Mouse (Mus musculus) heart, embryonic 12.5 days (tissue): ENCODE data around the gene Tmf1. TPM values are rescaled to one million over a fixed set of nuclear protein-coding genes. Genes with fewer than 3 reads are reported as not detected.

ENCODE experiments used
- ATAC-seq: fragments of 200-750 bp; cut with Nextera tagmentation; 2 replicates; pipeline ENCODE4 v1.8.0; 2017; ENCODE audit warnings: moderate TSS enrichment, moderate library complexity; ENCODE audit not compliant: insufficient number of reproducible peaks, low FRiP score
- H3K27ac ChIP-seq: fragments of 300-500 bp; sonication (generic); 2 replicates; pipeline ENCODE4 v1.5.1; 2016; ENCODE audit warnings: mild to moderate bottlenecking, moderate library complexity; ENCODE audit not compliant: poor library complexity, severe bottlenecking
- H3K27me3 ChIP-seq: fragments of 300-500 bp; sonication (generic); replicated peaks from 2 replicates; pipeline ENCODE4 v1.6.1; 2016; ENCODE audit warnings: mild to moderate bottlenecking, moderate library complexity
- H3K36me3 ChIP-seq: fragments of 300-500 bp; sonication (generic); 2 replicates; pipeline ENCODE4 v1.6.1; 2016; ENCODE audit warnings: mild to moderate bottlenecking, moderate library complexity
- H3K4me1 ChIP-seq: fragments of 300-500 bp; sonication (generic); replicated peaks from 2 replicates; pipeline ENCODE4 v1.6.1; 2016; ENCODE audit warnings: mild to moderate bottlenecking
- H3K4me2 ChIP-seq: fragments of 300-500 bp; sonication (generic); 2 replicates; pipeline ENCODE4 v1.6.1; 2016; ENCODE audit warnings: mild to moderate bottlenecking, moderate library complexity
- H3K4me3 ChIP-seq: fragments of 300-500 bp; sonication (generic); 2 replicates; pipeline ENCODE4 v1.5.1; 2016; ENCODE audit warnings: mild to moderate bottlenecking
- H3K9ac ChIP-seq: fragments of 300-500 bp; sonication (generic); 2 replicates; pipeline ENCODE4 v1.6.1; 2016; ENCODE audit warnings: mild to moderate bottlenecking, moderate library complexity
- H3K9me3 ChIP-seq: fragments of 300-500 bp; sonication (generic); replicated peaks from 2 replicates; pipeline ENCODE4 v1.6.1; 2016; ENCODE audit warnings: mild to moderate bottlenecking, moderate library complexity
- WGBS: fragments of 180-500 bp; shearing (Covaris S2); methylation state at CpG from one replicate; pipeline ENCODE4 v1.1.7; 2016; 5-methylcytosine and 5-hydroxymethylcytosine counted together
- polyA plus RNA-seq: library from polyadenylated mRNA; unstranded; fragments of >200 nt; fragmentation: Nextera tagmentation; extraction: Ambion mirVana; gene quantifications from 2 replicates; pipeline ENCODE4 v1.2.1, GENCODE M21; 2016

The Tmf1 gene
- polyA plus RNA-seq, 1 experiment from 2014 or later = 29.9 TPM

GRCm38 (mm10) chr6:97106777-97107176 lies 72.1 kb downstream of the Tmf1 start:
- WGBS = 21% methylated on average over 2 of the region's 2 CpGs
- ATAC-seq = no peak

GRCm38 (mm10) chr6:97106106-97106505 lies 72.8 kb downstream of the Tmf1 start:
- no peak overlapping the region for H3K4me3 ChIP-seq
- peaks cover 6% of the 10 kb centered on the region; the same call in 1 of the 2 replicates for H3K36me3 ChIP-seq
- no peak overlapping the region for H3K27ac ChIP-seq
- no peaks in the 10 kb centered on the region for H3K9me3 ChIP-seq
- no peak for ATAC-seq
- H3K4me1 ChIP-seq = peaks cover 2% of the 10 kb centered on the region; the same call in 1 of the 2 replicates
- WGBS = 69% methylated on average over 8 of the region's 8 CpGs
- H3K27me3 ChIP-seq = peaks cover 15% of the 10 kb centered on the region
- H3K9ac ChIP-seq = no peak overlapping the region
- no peak overlapping the region for H3K4me2 ChIP-seq

More at GRCm38 (mm10) chr6:97106777-97107176, 72.1 kb downstream of the Tmf1 start:
- H3K4me3 ChIP-seq = no peak overlapping the region
- no peaks in the 10 kb centered on the region for H3K9me3 ChIP-seq
- H3K4me2 ChIP-seq = no peak overlapping the region
- peaks cover 10% of the 10 kb centered on the region for H3K27me3 ChIP-seq
- no peak overlapping the region for H3K9ac ChIP-seq
- H3K27ac ChIP-seq = no peak overlapping the region
- H3K4me1 ChIP-seq = 0 out of 2 replicates have a peak, but pooled peaks cover 2% of the 10 kb centered on the region
- peaks cover 12% of the 10 kb centered on the region; the same call in 1 of the 2 replicates for H3K36me3 ChIP-seq

- Histone ChIP-seq H3K27me3 (peaks cover 18% of the 10 kb centered on the region), H3K4me2 (no peak overlapping the region), H3K4me1 (peaks cover 2% of the 10 kb centered on the region; the same call in 1 of the 2 replicates), H3K27ac (no peak overlapping the region), H3K9me3 (no peaks in the 10 kb centered on the region), H3K36me3 (peaks cover 3% of the 10 kb centered on the region; the same call in 1 of the 2 replicates), H3K4me3 (no peak overlapping the region), H3K9ac (no peak overlapping the region)
- no peak for ATAC-seq
- WGBS = 73% methylated on average over 7 of the region's 7 CpGs
Measured at GRCm38 (mm10) chr6:97104264-97104852, 74.6 kb downstream of the Tmf1 start.

Other genes with a start within 250 kb of the Tmf1 start
- 0.08 TPM in 1 of 2 replicates, not detected in the other for gene Fam19a4, start 118.7 kb downstream of the Tmf1 start, polyA plus RNA-seq
- gene Eogt, start 29.9 kb downstream of the Tmf1 start, polyA plus RNA-seq = 15.1 and 17.1 TPM in 2 replicates
- gene Uba3, start 26.5 kb upstream of the Tmf1 start, polyA plus RNA-seq = 79.1 and 79.3 TPM in 2 replicates
- gene Arl6ip5, start 31.6 kb upstream of the Tmf1 start, polyA plus RNA-seq = 96.9 and 97.9 TPM in 2 replicates
- 18.0 and 18.7 TPM in 2 replicates for gene Lmod3, start 73.6 kb upstream of the Tmf1 start, polyA plus RNA-seq